Mouse (Mus musculus) fat pad, adult 2 months (tissue): ENCODE measurements around the gene Orm3.

ENCODE experiments used
- DNase-seq: peaks from one replicate; pipeline ENCODE4 v3.0.0-alpha.2; 2011; ENCODE audit warnings: low read depth, low spot score; ENCODE audit errors: extremely low read depth

Gene Orm3

DNA sequence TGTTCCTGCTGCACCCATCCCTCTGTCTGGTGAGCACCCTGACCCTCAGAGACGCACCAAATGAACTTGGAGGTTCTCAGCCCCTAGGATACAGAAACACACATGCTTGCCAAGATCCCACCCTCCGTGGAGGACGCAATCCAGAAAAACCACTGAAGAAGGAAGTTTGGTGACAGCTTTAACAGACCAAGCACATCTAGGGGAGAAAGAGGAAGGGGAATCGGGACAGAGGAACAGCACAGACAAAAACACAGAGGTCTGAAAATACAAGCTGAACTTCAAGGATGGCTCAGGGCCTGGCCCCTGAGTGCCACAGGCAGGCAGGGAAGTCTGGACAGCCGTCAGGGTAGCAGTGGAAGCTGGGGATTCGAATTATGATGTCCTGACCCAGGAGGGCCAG lies 45.7 kb downstream of the Orm3 start:
- DNase-seq, result no peak

DNA sequence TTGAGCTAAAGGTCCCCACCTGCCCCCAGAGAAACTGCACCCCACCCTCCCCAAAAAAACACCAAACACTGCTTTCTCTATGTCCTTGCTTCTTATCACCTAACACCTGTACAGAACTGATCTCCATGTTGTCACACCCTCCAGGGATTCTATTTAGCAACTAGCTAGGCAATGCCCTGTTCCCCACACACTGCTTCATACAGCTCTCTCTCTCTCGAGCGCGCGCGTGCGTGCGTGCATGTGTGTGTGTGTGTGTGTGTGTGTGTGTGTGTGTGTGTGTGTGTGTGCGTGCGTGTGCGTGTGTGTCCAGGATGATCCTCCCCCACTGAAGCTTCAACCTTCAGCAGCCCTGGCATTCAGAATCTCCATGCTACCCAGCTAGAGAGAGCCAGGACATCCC lies 46.1 kb downstream of the Orm3 start:
- no peak for DNase-seq

DNA sequence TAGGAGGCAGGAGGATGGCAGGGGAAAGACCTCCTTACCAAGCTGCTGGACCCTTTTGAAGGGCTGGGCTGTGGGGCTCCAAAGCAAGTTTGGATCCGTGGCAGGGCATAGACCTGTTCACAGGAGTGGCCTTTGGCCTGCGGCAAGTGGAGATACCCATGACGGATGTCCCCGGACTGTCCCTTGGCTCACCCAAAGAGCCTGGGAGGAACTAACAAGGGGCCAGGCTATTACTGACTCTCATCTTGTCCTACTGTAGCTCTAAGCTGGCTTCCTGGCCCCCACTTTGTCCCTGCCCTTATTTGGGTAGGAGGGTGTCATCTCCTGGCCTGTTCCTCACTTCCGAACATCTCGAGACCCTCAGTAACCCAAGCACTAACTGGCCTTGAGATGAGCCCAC lies 46.6 kb downstream of the Orm3 start:
- DNase-seq, result no peak

DNA sequence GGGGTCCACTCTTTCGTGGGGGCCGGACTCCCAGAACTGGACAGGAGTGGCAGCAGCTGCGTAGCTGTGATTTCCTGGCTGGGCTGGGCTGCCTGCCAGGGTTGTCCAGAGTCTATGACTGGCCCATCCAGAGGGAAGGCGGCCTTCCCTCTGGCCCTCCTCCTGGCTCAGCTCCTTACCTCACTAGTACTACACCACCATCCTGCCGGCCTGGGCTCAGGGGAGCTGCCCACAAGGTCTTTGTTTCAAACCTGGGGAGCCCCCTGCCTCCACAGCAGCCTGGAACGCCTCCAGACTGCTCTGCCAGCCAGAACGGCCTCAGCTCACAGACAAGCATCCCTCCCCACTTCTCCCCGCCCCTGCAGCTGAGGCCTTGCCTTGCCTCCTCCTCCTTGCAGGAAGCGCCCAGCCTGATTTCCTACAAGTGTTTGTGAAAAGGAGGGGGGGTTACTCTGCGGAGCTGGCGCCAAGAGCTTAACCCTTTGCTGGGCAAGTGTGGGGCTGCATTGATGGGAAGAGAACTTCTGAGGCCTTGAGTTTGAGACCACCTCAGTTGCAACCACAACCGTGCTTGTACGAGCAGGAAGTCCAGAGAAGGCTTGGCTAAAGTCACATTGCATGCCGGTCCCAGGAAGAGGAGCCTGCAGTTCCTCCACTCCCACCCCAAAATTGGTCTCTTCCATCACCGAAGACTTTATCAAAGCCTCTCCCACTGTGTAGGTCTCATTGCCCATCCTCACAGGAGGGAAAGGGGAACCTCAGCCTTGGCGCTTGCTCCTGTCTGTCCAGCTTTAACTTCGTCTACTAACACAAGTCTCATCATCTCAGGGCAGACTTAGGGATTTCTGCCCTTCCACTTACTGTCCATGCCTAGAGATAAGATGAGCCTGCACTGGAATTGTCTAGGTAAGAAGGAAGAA lies 47.3 kb downstream of the Orm3 start, which contains the start of gene Akna:
Gene Akna, minus strand, starts transcription at position 315 of the 920 bp plus-strand sequence.
- DNase-seq, result no peak

DNA sequence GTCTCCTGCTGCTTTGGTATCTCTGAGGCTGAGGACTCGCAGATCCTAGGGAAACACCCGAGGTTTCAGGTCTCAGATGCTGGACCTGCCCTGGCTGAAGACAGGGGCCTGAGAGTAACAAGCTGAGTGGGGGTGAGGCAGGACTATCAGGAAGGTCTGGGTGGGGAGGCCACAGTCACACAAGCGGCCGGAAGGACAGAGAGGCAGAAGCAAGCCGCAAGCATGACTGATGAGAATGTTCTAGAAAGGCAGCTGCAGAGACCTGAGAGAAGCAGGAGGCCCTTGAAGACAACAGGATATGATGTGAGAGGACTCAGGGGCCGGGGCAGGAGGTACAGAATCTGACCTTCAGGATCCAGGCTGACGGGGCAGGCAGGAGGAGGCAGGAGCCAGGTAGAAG lies 48.2 kb downstream of the Orm3 start:
- no peak for DNase-seq

DNA sequence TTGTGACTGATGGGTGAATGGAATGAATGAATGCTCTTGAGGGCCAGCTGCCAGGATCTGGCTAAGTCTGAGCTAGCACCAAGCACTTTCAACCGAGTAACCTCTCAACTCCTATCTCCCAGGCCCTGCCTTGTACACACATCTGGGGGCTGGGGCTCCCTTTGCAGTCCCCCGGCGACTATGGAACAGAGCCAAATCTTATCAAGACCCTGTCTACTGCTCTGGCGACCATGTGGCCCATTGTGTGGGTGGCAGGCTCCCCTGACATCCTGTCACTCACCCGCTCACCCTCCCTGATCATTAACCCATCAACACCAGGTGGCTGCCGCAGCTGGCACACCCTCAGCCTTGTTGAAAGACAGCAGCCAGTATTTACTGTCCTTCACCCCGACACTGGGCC lies 49.1 kb downstream of the Orm3 start:
- DNase-seq, result no peak

DNA sequence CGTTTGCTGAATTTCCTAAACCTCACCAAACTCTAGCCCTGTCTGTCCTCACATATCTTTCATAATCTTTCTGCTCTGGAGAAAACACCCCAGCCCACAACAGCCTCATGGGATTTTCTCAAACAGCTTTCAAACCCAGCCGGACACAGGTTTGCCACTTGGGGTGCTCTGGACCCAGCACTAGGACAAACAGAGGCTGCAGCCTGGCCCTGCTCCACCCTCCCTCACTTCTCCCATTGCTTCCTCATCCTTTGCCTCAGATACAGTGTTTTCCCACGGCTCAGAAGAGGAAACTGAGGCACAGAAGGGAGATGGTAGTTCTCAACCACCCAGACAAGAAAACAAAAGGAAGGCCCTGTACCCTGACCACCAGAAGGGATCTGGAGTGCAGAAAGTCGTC lies 49.7 kb downstream of the Orm3 start:
- no peak for DNase-seq

DNA sequence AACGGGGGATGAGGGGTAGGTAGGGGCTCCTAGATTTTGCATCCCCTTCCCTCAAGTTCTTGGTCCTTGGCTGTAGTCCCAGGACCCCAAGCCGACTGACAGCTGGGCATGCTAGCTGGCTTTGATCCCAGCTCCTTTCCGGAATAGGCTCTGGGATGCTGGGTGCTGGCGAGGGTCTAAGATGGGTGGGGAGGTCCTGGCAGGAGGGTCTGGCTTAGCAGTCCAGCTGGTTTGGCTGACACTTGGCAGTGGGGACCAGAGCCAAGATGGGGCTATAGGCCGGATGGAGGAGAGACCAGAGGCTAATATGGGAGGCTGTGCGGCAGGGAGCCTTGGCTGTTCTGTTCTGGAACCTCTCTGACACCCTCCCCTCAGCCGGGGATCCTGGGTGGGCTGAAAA lies 52.3 kb downstream of the Orm3 start:
- no peak for DNase-seq

DNA sequence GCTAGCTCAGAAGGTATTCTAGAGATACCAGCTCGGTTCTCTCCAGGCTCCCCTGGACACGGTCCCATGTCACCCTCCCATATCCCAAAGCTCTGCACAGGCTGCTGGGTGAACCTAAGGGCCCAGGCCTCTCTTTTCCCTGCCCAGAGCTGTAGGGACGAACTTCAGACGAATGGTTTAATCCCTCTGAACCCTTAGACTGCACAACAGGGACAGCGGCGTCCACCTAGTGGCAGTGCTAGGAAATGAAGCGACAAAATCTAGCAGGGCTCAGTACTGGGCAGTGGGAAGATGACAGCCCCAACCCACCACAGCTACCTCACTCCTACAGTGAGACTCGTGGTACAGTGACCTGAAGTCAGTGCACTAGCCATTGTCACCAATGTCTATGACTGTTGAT lies 52.7 kb downstream of the Orm3 start:
- DNase-seq, result no peak
